Mouse (Mus musculus) heart, embryonic 16.5 days (tissue): ENCODE measurements at regions not wholly inside any gene's neighbourhood (a gene's known extent, or its start where the extent isn't known, plus 50 kb on each side); places are given as distances from the start of the nearest gene placed in this dataset.

Experiments used
- ATAC-seq: fragments of 200-750 bp; cut with Nextera tagmentation; replicated peaks from 2 replicates; pipeline ENCODE4 v1.8.0; 2017; ENCODE audit warnings: moderate number of reproducible peaks; ENCODE audit not compliant: insufficient read depth, low FRiP score; ENCODE audit errors: extremely low read depth
- H3K27ac ChIP-seq: fragments of 300-500 bp; sonication (generic); 2 replicates; pipeline ENCODE4 v1.5.1; 2014; ENCODE audit warnings: mild to moderate bottlenecking, low read length, control low read depth, moderate library complexity
- H3K27me3 ChIP-seq: fragments of 300-500 bp; sonication (generic); 2 replicates; pipeline ENCODE4 v1.6.1; 2014; ENCODE audit warnings: low read length, mixed read lengths; ENCODE audit not compliant: control insufficient read depth, insufficient read depth
- H3K36me3 ChIP-seq: fragments of 300-500 bp; sonication (generic); 2 replicates; pipeline ENCODE4 v1.6.1; 2014; ENCODE audit not compliant: control insufficient read depth, insufficient read depth
- H3K4me1 ChIP-seq: fragments of 300-500 bp; sonication (generic); 2 replicates; pipeline ENCODE4 v1.6.1; 2014; ENCODE audit warnings: low read length, mixed read lengths; ENCODE audit not compliant: control insufficient read depth, insufficient read depth
- H3K4me2 ChIP-seq: fragments of 300-500 bp; sonication (generic); 2 replicates; pipeline ENCODE4 v1.6.1; 2014; ENCODE audit warnings: low read depth, mild to moderate bottlenecking, control low read depth, low read length
- H3K4me3 ChIP-seq: fragments of 300-500 bp; sonication (generic); 2 replicates; pipeline ENCODE4 v1.5.1; 2014; ENCODE audit warnings: mild to moderate bottlenecking, control low read depth, low read length
- H3K9ac ChIP-seq: fragments of 300-500 bp; sonication (generic); 2 replicates; pipeline ENCODE4 v1.6.1; 2014; ENCODE audit warnings: low read length, control low read depth
- H3K9me3 ChIP-seq: fragments of 300-500 bp; sonication (generic); replicated peaks from 2 replicates; pipeline ENCODE4 v1.6.1; 2016; ENCODE audit warnings: low read length; ENCODE audit not compliant: control insufficient read depth
- WGBS: fragments of 180-500 bp; shearing (Covaris S2); extraction: QIAGEN DNeasy Blood & Tissue Kit; methylation state at CpG from one replicate; pipeline ENCODE4 v1.1.7; 2014; 5-methylcytosine and 5-hydroxymethylcytosine counted together

- Histone ChIP-seq H3K27ac (no peak overlapping the region), H3K9ac (no peak overlapping the region), H3K4me3 (no peak overlapping the region), H3K27me3 (no peaks in the 10 kb centered on the region), H3K4me2 (no peak overlapping the region), H3K9me3 (no peaks in the 10 kb centered on the region), H3K4me1 (no peaks in the 10 kb centered on the region), H3K36me3 (no peaks in the 10 kb centered on the region)
- 90% methylated on average over 3 of the region's 3 CpGs for whole genome bisulfite sequencing
- no peak for ATAC-seq
Observed at GRCm38 (mm10) chr16:8246445-8246844, 178.5 kb downstream of the Tmem114 start.

- H3K4me1 ChIP-seq: no peaks in the 10 kb centered on the region
- no peak overlapping the region for H3K4me2 ChIP-seq
- H3K36me3 ChIP-seq: no peaks in the 10 kb centered on the region
- H3K9ac ChIP-seq: no peak overlapping the region
- no peaks in the 10 kb centered on the region for H3K9me3 ChIP-seq
- no peak overlapping the region for H3K27ac ChIP-seq
- no peaks in the 10 kb centered on the region for H3K27me3 ChIP-seq
- H3K4me3 ChIP-seq: no peak overlapping the region
- 74% methylated on average over 3 of the region's 3 CpGs for WGBS
- ATAC-seq: no peak
Observed at GRCm38 (mm10) chr16:8245612-8246011, 179.3 kb downstream of the Tmem114 start.

- Histone ChIP-seq H3K9me3 (no peaks in the 10 kb centered on the region), H3K27ac (no peak overlapping the region), H3K9ac (no peak overlapping the region), H3K36me3 (no peaks in the 10 kb centered on the region), H3K4me2 (no peak overlapping the region), H3K27me3 (no peaks in the 10 kb centered on the region), H3K4me3 (no peak overlapping the region), H3K4me1 (peaks cover 7% of the 10 kb centered on the region; the same call in 1 of the 2 replicates)
- no peak for ATAC-seq
- WGBS: 72% methylated on average over 1 of the region's 1 CpGs
Observed at GRCm38 (mm10) chr16:8234351-8234750, 190.6 kb downstream of the Tmem114 start.

GRCm38 (mm10) chr16:8232079-8232478, 192.9 kb downstream of the Tmem114 start:
- Histone ChIP-seq H3K36me3 (no peaks in the 10 kb centered on the region), H3K27ac (peak overlapping the region; percentile 93), H3K9ac (no peak overlapping the region), H3K4me2 (no peak overlapping the region), H3K9me3 (no peaks in the 10 kb centered on the region), H3K27me3 (no peaks in the 10 kb centered on the region), H3K4me1 (peaks cover 11% of the 10 kb centered on the region), H3K4me3 (no peak overlapping the region)
- ATAC-seq: peak; percentile 90
- WGBS: 33% methylated on average over 4 of the region's 4 CpGs

- Histone ChIP-seq H3K4me1 (peaks cover 2% of the 10 kb centered on the region), H3K4me3 (no peak overlapping the region), H3K27ac (no peak overlapping the region), H3K9ac (no peak overlapping the region), H3K9me3 (no peaks in the 10 kb centered on the region), H3K4me2 (no peak overlapping the region), H3K27me3 (no peaks in the 10 kb centered on the region), H3K36me3 (no peaks in the 10 kb centered on the region)
- no peak for ATAC-seq
- WGBS: 79% methylated on average over 10 of the region's 10 CpGs
Observed at GRCm38 (mm10) chr16:8223625-8224300, 201.2 kb downstream of the Tmem114 start.

- 22% methylated on average over 8 of the region's 8 CpGs for WGBS
- peak; percentile 84 for ATAC-seq
Observed at GRCm38 (mm10) chr16:8208251-8209181, 216.4 kb downstream of the Tmem114 start.

GRCm38 (mm10) chr16:8205014-8205413, 219.9 kb downstream of the Tmem114 start:
- ATAC-seq: no peak
- Histone ChIP-seq H3K4me3 (no peak overlapping the region), H3K36me3 (no peaks in the 10 kb centered on the region), H3K9me3 (no peaks in the 10 kb centered on the region), H3K4me2 (no peak overlapping the region), H3K27ac (no peak overlapping the region), H3K4me1 (peaks cover 7% of the 10 kb centered on the region), H3K27me3 (no peaks in the 10 kb centered on the region), H3K9ac (no peak overlapping the region)
- WGBS: 72% methylated on average over 5 of the region's 5 CpGs

More at GRCm38 (mm10) chr16:8208251-8209181, 216.4 kb downstream of the Tmem114 start:
- Histone ChIP-seq H3K9ac (no peak overlapping the region), H3K4me3 (no peak overlapping the region), H3K4me1 (peaks cover 7% of the 10 kb centered on the region), H3K9me3 (no peaks in the 10 kb centered on the region), H3K27ac (peak overlapping the region; percentile 50), H3K36me3 (no peaks in the 10 kb centered on the region), H3K27me3 (no peaks in the 10 kb centered on the region), H3K4me2 (no peak overlapping the region)

- H3K4me1 ChIP-seq: no peaks in the 10 kb centered on the region
- no peaks in the 10 kb centered on the region for H3K27me3 ChIP-seq
- no peak for ATAC-seq
- no peaks in the 10 kb centered on the region for H3K36me3 ChIP-seq
- H3K27ac ChIP-seq: no peak overlapping the region
- WGBS: 66% methylated on average over 3 of the region's 3 CpGs
- H3K4me2 ChIP-seq: no peak overlapping the region
- 0 out of 2 replicates have a peak, but pooled peaks cover 3% of the 10 kb centered on the region for H3K9me3 ChIP-seq
- no peak overlapping the region for H3K9ac ChIP-seq
- H3K4me3 ChIP-seq: no peak overlapping the region
Observed at GRCm38 (mm10) chr16:8201306-8201705, 223.6 kb downstream of the Tmem114 start.
